Mouse (Mus musculus) heart, adult 2 months (tissue): ENCODE measurements around the gene Fxr2. TPM values are rescaled to one million over a fixed set of nuclear protein-coding genes. Genes with fewer than 3 reads are reported as not detected.

Experiments
- DNase-seq, 2 experiments: peaks; one replicate each; pipeline ENCODE4 v3.0.0; 2021
- H3K27ac ChIP-seq: fragments of 200-600 bp; 2 replicates; pipeline ENCODE4 v1.8.1; 2022
- H3K27me3 ChIP-seq: fragments of 200-500 bp; 2 replicates; pipeline ENCODE4 v1.6.1; 2012; ENCODE audit warnings: mild to moderate bottlenecking, low read length, inconsistent platforms, mixed read lengths; ENCODE audit not compliant: control insufficient read depth, insufficient read depth
- H3K36me3 ChIP-seq: fragments of 200-500 bp; 2 replicates; pipeline ENCODE4 v1.6.1; 2012; ENCODE audit warnings: low read length, inconsistent platforms; ENCODE audit not compliant: control insufficient read depth, insufficient read depth
- H3K4me1 ChIP-seq: fragments of 200-500 bp; 2 replicates; pipeline ENCODE4 v1.6.1; 2011; ENCODE audit warnings: low read length; ENCODE audit not compliant: control insufficient read depth, insufficient read depth
- H3K4me3 ChIP-seq: fragments of 200-600 bp; 2 replicates; pipeline ENCODE4 v1.8.1; 2022
- H3K79me2 ChIP-seq: fragments of 200-500 bp; replicated peaks from 2 replicates; pipeline ENCODE4 v1.6.1; 2012; ENCODE audit warnings: mild to moderate bottlenecking, inconsistent platforms, low read length, moderate library complexity, mixed read lengths; ENCODE audit not compliant: control insufficient read depth, insufficient read depth
- H3K9ac ChIP-seq: fragments of 200-500 bp; 2 replicates; pipeline ENCODE4 v1.6.1; 2012; ENCODE audit warnings: low read depth, mild to moderate bottlenecking, control low read depth, inconsistent platforms, low read length, mixed read lengths
- CTCF ChIP-seq: fragments of 200-600 bp; IDR thresholded peaks from 2 replicates; pipeline ENCODE4 v1.8.1; 2022; ENCODE audit warnings: antibody characterized with exemption, mild to moderate bottlenecking, moderate library complexity
- EP300 ChIP-seq: fragments of 200-500 bp; IDR thresholded peaks from 2 replicates; pipeline ENCODE4 v1.6.1; 2011; ENCODE audit warnings: low read depth, low read length, control low read depth; ENCODE audit not compliant: insufficient read depth
- POLR2A ChIP-seq: fragments of 200-500 bp; IDR thresholded peaks from 2 replicates; pipeline ENCODE4 v1.6.1; 2011; ENCODE audit warnings: mild to moderate bottlenecking, low read depth, low read length, control low read depth; ENCODE audit not compliant: insufficient read depth
- WGBS: fragments of 180-500 bp; shearing (Covaris S2); methylation state at CpG from one replicate; pipeline ENCODE4 v1.1.7; 2018; 5-methylcytosine and 5-hydroxymethylcytosine counted together
- intact Hi-C: fragments of 180-260 bp; cut with DNase I; formaldehyde crosslinking; loops from one replicate; pipeline ENCODE4 v1.15.1; 2025
- polyA plus RNA-seq: library from polyadenylated mRNA; depleted of rRNA; stranded (reverse); fragments of >200 nt; gene quantifications from 2 replicates; pipeline ENCODE4 v1.2.3, GENCODE M21; 2012
- total RNA-seq, 2 experiments: library from RNA; stranded (reverse); gene quantifications; 2 replicates each; pipeline ENCODE4 v1.2.3; 2021

The Fxr2 gene
- total and polyA plus RNA-seq, 3 experiments: 61.2 to 103 (median 86.0) TPM

DNA sequence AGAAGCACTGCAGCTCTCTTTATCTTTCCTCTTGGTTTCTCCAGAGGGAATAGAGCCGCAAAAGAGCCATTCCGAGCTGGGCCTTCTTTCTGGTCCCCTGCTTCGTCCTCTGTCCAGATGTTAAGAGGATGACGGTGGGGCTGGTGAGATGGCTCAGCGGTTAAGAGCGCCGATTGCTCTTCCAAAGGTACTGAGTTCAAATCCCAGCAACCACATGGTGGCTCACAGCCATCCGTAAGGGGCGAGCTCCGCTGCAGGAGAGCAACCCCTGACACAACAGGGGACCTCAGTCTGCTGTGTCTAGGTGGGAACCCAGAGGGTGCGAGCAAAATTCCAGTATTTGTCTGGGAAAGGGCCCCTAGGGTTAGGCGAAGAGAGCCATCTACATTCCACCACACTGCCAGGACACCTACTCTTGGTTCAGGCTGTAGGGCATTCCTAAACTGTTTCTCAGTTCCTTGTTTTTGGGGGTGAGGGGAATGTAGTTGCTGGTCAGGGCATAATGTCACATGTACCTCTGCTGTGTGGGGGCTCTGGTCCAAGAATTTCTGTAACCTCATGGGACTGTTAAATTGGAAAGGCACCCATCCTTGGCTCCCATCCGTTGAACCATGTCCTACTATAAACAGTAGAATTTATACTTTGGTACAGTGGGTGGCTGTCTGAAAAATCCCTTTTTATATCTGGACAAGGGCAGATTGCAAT, 30.3 kb downstream of the Fxr2 start:
- intact Hi-C loops: no loop called here

DNA sequence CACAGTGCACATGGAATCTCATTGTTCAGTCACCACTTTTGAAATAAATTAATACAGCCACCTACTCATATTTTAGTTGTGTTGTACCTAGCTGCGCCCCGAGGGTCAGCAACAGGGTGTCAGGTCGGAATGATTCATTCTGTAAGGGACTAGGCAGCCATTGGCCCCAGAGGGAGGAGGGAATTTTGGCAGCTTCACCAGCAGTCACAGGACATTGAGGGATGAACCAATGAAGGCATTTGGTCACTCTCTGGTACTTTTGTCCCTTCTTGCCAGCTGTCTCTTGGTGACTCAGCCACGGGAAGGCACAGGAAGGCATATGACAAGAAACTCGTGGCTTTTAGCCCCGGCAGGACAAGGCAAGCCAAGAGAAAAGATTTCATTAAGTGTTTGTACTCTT, 31.0 kb downstream of the Fxr2 start:
- Histone ChIP-seq H3K27ac (peak overlapping the region; percentile 98; the same call in 1 of the 2 replicates), H3K9ac (no peak overlapping the region), H3K36me3 (no peaks in the 10 kb centered on the region; the same call in 1 of the 2 replicates), H3K79me2 (no peaks in the 10 kb centered on the region), H3K4me3 (no peak overlapping the region), H3K27me3 (no peaks in the 10 kb centered on the region), H3K4me1 (peaks cover 6% of the 10 kb centered on the region)
- peak; percentile 40 to 41 for DNase-seq
- 47% methylated on average over 6 of the region's 6 CpGs for WGBS
- TF ChIP-seq EP300 (peak; percentile 63; the same call in 1 of the 2 replicates), CTCF (no peak)
- intact Hi-C loops: no loop called here

More for the DNA sequence above, 30.3 kb downstream of the Fxr2 start:
- no peaks in the 10 kb centered on the region; the same call in 1 of the 2 replicates for H3K36me3 ChIP-seq
- no peak for DNase-seq
- H3K27me3 ChIP-seq: no peaks in the 10 kb centered on the region
- H3K27ac ChIP-seq: peak overlapping the region; percentile 98
- WGBS: 54% methylated on average over 13 of the region's 13 CpGs
- peak overlapping the region; percentile 79 for H3K4me3 ChIP-seq
- peak overlapping the region; percentile 23 for H3K9ac ChIP-seq
- TF ChIP-seq CTCF (no peak), POLR2A (no peak), EP300 (no peak)
- H3K4me1 ChIP-seq: peaks cover 6% of the 10 kb centered on the region
- H3K79me2 ChIP-seq: no peaks in the 10 kb centered on the region

DNA sequence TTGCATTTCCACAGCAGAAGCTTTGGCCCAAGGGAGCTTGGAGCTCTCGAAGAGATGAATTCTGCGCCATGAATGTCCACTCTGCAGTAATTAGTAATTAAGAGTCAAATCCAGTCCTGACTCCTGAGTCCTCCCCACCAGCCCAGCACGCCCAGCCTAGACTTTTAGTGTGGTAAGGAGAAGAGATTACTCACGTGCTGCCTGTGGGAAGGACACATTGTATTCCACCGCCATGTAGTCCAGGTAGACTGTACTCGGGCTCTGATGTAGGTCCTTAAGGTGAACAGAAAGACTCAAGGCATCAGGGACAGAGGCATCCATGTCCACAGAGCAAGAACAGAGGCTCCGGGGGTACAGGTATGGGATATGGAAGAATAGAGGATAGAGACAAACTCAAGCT, 32.1 kb downstream of the Fxr2 start:
- Histone ChIP-seq H3K36me3 (peaks cover 7% of the 10 kb centered on the region), H3K27me3 (no peaks in the 10 kb centered on the region), H3K9ac (no peak overlapping the region), H3K4me1 (peaks cover 6% of the 10 kb centered on the region), H3K4me3 (no peak overlapping the region), H3K79me2 (no peaks in the 10 kb centered on the region), H3K27ac (no peak overlapping the region; the same call in 1 of the 2 replicates)
- no peak for DNase-seq
- TF ChIP-seq EP300 (no peak), CTCF (no peak), POLR2A (no peak)
- WGBS: 85% methylated on average over 7 of the region's 7 CpGs
- intact Hi-C loops: no loop called here

DNA sequence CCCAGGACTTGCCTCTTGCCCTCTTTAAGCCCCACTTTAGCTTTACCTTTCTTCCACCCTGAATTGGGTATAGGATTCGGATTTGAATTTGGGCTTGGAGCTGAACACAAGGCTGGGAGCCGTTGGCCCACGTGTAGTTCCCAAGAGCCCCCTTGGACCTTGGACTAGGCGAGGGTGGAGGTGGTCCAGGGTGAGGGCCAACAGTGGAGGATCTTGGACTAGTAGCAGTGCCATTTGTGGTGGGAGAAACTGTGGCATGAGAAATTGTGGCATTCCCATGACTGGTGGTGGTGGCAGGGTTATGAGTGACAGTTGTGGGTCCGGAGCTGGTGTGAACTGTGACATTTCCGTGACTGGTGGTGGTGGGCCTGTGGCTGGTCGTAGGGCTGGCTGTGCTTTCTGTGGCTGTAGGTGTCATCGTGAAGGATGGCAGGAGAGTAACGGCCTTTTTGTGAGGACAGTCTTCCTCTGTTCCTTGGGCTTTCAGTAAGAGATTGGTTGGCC, 32.7 kb downstream of the Fxr2 start:
- TF ChIP-seq POLR2A (no peak), CTCF (no peak), EP300 (no peak)
- Histone ChIP-seq H3K9ac (no peak overlapping the region), H3K79me2 (no peaks in the 10 kb centered on the region), H3K4me1 (peaks cover 6% of the 10 kb centered on the region), H3K4me3 (no peak overlapping the region), H3K27ac (no peak overlapping the region; the same call in 1 of the 2 replicates), H3K36me3 (peaks cover 14% of the 10 kb centered on the region), H3K27me3 (no peaks in the 10 kb centered on the region)
- DNase-seq: no peak
- 66% methylated on average over 9 of the region's 9 CpGs for WGBS
- intact Hi-C loops: no loop called here

DNA sequence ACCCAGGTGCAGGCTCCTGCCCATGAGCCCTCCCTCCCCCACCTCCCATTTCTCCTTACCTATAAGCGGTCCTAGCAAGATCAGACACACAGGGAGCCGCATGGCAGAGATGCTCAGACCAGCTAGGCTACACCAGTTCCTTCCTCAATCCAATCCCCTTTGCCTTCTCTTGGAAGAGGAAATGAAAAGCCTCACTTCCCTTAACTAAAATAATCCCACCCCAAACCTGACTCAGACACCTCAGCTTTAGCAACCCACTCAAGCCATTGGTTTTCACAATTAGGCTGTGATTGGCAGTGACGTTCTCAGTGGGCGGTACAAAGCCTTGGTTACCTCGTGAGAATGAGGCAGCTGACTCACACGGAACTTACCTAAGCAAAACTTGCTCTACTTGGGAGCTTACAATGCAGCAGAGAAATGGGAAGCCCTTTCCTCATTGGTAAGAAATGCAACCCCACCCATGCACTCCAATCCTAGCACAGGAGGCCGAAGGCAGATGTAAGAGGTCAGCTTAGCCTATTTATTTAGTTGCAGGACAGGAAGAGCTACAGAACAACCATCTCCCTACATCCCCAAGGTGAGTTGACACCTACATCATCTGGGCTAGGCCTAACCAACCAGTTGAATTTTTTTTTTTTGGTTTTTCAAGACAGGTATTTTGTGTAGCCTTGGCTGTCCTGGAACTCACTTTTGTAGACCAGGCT, 33.3 kb downstream of the Fxr2 start, which contains the start of gene Cd68:
Cd68 (minus strand) TSS at position 193 of the 704 bp plus-strand sequence.
- DNase-seq: peak in 1 of 2 experiments; percentile 71

More for the DNA sequence above, 33.3 kb downstream of the Fxr2 start, which contains the start of gene Cd68:
- intact Hi-C loops: no loop called here
- Histone ChIP-seq H3K9ac (no peak within 1 kb of the TSS), H3K4me3 (no peak within 1 kb of the TSS), H3K79me2 (no peaks in the 10 kb centered on the region), H3K36me3 (peaks cover 17% of the 10 kb centered on the region), H3K4me1 (peaks cover 10% of the 10 kb centered on the region), H3K27me3 (no peaks in the 10 kb centered on the region), H3K27ac (no peak within 1 kb of the TSS; the same call in 1 of the 2 replicates)
- TF ChIP-seq EP300 (no peak), CTCF (no peak), POLR2A (0 out of 2 replicates have a peak, but pooled peaks have one; percentile 44)
- 49% methylated on average over 7 of the region's 7 CpGs for WGBS
